Mouse (Mus musculus): ENCODE data around the gene Klf11.

The Klf11 gene

DNA sequence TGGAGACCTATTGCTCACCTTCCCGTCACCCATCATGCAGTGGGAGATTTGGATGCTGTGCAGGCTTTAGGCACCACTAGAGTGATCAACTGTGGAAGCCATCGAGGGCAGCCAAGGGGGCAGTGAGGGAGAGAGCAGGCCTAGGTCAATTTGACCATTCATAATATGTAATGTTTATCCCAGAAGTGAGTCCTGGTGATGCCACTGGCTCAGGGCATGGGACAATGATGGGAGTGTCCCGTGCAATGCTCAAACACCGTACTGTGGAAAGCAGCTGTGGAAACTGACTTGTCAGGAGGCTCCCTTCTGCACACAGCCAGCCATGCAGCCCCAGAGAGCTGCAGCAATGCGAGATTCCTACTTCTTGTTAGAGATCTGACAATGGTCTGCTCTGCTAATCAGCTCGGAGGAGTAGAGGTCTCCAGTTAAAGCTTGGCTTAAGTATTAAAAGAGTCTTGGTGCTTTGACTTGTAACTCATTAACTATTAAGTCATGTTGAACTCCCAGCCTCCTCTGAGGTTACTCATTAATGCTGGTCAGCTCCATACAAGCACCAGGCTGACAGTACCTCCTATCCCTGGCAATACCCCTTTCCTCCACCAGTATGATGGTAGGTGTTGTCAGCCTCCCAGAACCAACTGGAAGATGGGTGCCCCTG, 35.1 kb downstream of the Klf11 start:
- Histone ChIP-seq H3K9me3 (ENCODE audit: low read length) (no peaks in the 10 kb centered on the region), H3K4me1 (replicated peaks; ENCODE audit: low read depth, low read length) (peaks cover 12% of the 10 kb centered on the region), H3K36me3 (ENCODE audit: insufficient read depth, low read length) (no peaks in the 10 kb centered on the region), H3K27me3 (ENCODE audit: insufficient read depth, low read length) (peaks cover 48% of the 10 kb centered on the region), H3K4me3 (replicated peaks; ENCODE audit: low read length) (no peak overlapping the region)
- TF ChIP-seq POU5F1 (IDR thresholded peaks at IDR 0.05; ENCODE audit: borderline replicate concordance, low read length): no peak
- TF ChIP-seq NANOG (IDR thresholded peaks at IDR 0.05; ENCODE audit: borderline replicate concordance, low read length): no peak
- TF ChIP-seq CTCF (conservative IDR thresholded peaks at IDR 0.05; ENCODE audit: low read length): no peak

DNA sequence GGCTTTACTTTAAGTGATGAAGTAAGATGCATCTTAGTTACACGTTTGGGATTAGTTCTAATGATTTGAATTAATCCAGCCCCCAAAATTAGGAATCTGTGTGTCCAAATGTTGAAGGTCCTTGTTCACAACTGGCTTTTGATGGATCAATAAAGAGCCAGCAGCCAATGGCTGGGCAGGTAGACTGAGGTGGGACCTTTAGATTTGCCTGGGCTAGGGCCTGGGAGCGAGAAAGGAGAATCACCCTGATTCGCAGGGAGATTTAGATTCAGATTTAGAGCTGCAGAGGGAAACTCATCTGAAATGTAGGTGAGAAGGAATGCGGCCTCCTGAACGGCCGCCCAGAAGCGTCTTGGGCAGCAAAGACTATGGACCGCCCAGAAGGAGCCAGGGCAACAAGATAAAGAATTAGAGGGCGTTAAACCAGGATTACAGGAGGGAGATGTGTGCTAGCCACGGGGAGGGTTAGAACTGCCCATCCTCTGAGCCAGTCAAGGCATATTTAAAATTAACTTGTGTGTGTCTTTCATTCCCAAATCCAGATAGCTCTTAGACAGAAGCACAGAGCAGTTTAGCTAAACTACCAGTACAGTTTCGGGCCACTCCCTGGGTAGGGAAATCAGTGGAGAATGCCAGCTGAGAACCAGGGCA, 35.7 kb downstream of the Klf11 start:
- Histone ChIP-seq H3K9me3 (ENCODE audit: low read length) (no peaks in the 10 kb centered on the region), H3K27me3 (ENCODE audit: insufficient read depth, low read length) (peaks cover 41% of the 10 kb centered on the region), H3K36me3 (ENCODE audit: insufficient read depth, low read length) (no peaks in the 10 kb centered on the region), H3K4me1 (replicated peaks; ENCODE audit: low read depth, low read length) (peaks cover 6% of the 10 kb centered on the region), H3K4me3 (replicated peaks; ENCODE audit: low read length) (no peak overlapping the region)
- TF ChIP-seq CTCF (conservative IDR thresholded peaks at IDR 0.05; ENCODE audit: low read length) (no peak), NANOG (IDR thresholded peaks at IDR 0.05; ENCODE audit: borderline replicate concordance, low read length) (no peak), POU5F1 (IDR thresholded peaks at IDR 0.05; ENCODE audit: borderline replicate concordance, low read length) (no peak)

DNA sequence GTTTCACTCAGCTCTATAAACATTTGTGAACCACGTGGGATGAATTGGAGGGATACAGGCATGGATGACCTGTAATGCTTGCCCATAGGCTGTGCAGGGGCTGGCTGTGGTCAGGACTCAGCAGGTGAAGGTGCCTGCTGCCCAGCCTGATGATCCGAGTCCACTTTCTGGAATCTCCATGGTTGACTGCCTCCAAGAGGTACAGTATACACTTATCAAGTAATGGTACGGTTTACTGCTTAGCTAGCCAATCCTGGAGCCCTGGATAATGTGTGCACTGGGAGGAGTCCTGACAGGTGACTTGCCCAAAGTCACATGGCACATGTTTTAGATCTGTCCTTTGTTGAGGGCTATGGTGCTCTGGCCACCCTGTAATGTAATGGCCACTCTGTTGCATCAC, 39.3 kb downstream of the Klf11 start:
- no peaks in the 10 kb centered on the region for H3K36me3 ChIP-seq (ENCODE audit: insufficient read depth, low read length)
- TF ChIP-seq POU5F1 (IDR thresholded peaks at IDR 0.05; ENCODE audit: borderline replicate concordance, low read length) (no peak), CTCF (conservative IDR thresholded peaks at IDR 0.05; ENCODE audit: low read length) (no peak), NANOG (IDR thresholded peaks at IDR 0.05; ENCODE audit: borderline replicate concordance, low read length) (no peak)
- 0 out of 2 replicates have a peak, but pooled peaks cover 2% of the 10 kb centered on the region for H3K4me1 ChIP-seq (replicated peaks; ENCODE audit: low read depth, low read length)
- H3K4me3 ChIP-seq (replicated peaks; ENCODE audit: low read length): no peak overlapping the region
- peaks cover 8% of the 10 kb centered on the region for H3K27me3 ChIP-seq (ENCODE audit: insufficient read depth, low read length)
- H3K9me3 ChIP-seq (ENCODE audit: low read length): no peaks in the 10 kb centered on the region

DNA sequence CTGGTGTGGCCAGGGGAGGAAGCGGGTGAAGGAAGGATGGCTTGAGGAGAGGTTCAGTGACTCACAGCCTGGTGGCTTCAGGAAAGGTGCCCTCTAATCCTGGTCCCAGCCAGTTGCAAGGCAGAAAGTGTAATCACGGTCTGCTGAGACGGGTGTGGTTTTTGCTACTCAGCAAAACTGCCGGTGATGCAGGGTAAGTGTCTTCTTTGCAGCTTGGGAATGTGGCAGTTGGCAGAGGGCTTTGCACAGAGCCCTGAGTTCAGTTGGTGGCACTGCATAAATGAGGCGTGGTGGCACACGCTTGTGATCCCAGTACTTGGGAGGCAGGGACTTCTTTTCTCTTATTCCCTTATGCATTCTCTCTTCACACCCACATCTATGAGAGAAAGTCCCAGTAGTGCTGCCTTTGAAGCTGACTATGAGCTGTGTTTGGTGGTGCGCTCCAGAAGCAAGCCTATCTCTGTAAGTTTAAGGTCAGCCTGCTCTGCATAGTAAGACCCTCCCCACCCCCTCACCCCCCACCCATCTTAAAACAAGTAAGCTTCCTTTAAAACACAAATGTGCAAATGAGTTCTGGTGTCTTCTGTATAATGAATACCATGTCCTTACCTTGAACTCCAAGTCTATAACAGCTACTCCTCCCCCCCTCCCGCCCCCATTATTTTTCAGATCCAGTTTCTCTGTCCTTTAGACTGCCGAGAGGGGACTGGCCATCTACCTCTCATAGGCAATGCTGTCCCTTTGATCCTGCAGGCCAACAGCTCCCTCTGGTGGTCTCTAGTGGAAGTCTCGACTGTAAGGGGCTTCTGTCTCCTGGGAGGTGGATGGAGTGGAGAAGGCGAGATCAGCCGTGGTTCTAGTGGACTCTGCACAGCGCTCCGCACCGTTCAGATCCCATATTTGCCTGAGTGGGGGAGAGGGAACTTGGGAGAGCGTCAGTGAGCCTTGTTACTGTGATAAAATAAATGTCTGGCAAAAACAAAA, 45.7 kb downstream of the Klf11 start:
- Histone ChIP-seq H3K4me3 (replicated peaks; ENCODE audit: low read length) (peak overlapping the region; percentile 59), H3K36me3 (ENCODE audit: insufficient read depth, low read length) (no peaks in the 10 kb centered on the region), H3K9me3 (ENCODE audit: low read length) (no peaks in the 10 kb centered on the region), H3K27me3 (ENCODE audit: insufficient read depth, low read length) (no peaks in the 10 kb centered on the region), H3K4me1 (replicated peaks; ENCODE audit: low read depth, low read length) (peaks cover 12% of the 10 kb centered on the region)
- peak; percentile 69 for TF ChIP-seq CTCF (conservative IDR thresholded peaks at IDR 0.05; ENCODE audit: low read length)
- no peak for TF ChIP-seq POU5F1 (IDR thresholded peaks at IDR 0.05; ENCODE audit: borderline replicate concordance, low read length)

DNA sequence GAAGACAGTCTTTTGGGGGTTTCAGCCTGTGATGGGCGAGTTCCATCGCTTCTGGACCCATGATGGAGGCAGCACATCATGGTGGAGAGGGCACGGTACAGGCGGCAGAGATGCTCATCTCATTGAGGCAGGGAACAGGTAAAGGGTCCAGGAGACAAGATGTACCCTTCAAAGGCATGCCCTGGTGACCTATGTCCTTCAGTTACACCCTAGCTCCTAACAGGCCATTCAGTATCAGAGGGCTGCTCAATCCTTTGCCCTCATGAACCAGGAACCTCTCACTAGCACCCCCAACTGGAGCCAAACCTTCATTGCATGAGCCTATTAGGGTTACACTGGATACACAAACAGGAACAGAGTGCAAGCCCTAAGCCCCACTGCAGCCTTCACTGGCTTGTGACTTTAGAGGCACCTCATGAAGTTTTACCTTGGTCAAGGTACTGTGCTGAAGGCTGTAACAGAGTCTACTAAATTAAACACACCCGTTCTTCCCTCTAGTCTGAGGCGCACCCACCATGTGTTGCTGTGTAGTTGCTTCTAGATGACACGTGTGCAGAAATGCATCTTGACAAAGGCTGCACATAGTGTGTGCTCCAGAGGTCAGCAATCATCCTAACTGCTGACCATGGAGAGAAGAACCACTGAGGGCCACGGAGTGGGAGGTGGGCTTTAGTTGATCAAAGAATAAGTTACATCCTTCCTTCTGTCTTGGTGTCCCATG, 46.6 kb downstream of the Klf11 start:
- no peaks in the 10 kb centered on the region for H3K27me3 ChIP-seq (ENCODE audit: insufficient read depth, low read length)
- TF ChIP-seq POU5F1 (IDR thresholded peaks at IDR 0.05; ENCODE audit: borderline replicate concordance, low read length) (no peak), NANOG (IDR thresholded peaks at IDR 0.05; ENCODE audit: borderline replicate concordance, low read length) (no peak), CTCF (conservative IDR thresholded peaks at IDR 0.05; ENCODE audit: low read length) (peak; percentile 46)
- no peaks in the 10 kb centered on the region for H3K36me3 ChIP-seq (ENCODE audit: insufficient read depth, low read length)
- peak overlapping the region; percentile 59 for H3K4me3 ChIP-seq (replicated peaks; ENCODE audit: low read length)
- H3K9me3 ChIP-seq (ENCODE audit: low read length): no peaks in the 10 kb centered on the region
- H3K4me1 ChIP-seq (replicated peaks; ENCODE audit: low read depth, low read length): peaks cover 12% of the 10 kb centered on the region

DNA sequence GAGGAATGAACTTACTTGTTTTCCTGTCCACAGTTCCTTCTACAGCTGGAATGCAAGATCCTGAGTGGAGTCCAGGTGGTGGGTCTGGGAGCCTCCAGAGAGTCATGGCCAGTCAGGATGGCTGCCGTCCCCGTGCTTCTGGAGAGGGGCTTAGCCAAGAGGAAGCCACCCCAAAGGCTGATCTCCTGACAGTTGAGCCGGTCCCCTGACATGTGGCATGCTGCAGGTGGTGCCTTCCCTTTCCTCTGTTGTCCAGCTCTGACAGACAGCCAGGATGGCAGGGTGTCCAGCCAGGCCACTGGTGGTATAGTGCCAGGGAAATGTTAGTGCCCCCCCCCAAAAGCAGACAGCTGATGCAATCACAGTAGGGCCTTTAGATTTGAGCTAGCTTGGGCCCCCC, 47.4 kb downstream of the Klf11 start:
- H3K27me3 ChIP-seq (ENCODE audit: insufficient read depth, low read length): no peaks in the 10 kb centered on the region
- H3K4me1 ChIP-seq (replicated peaks; ENCODE audit: low read depth, low read length): peaks cover 17% of the 10 kb centered on the region
- TF ChIP-seq POU5F1 (IDR thresholded peaks at IDR 0.05; ENCODE audit: borderline replicate concordance, low read length): no peak
- TF ChIP-seq CTCF (conservative IDR thresholded peaks at IDR 0.05; ENCODE audit: low read length): no peak
- no peak for TF ChIP-seq NANOG (IDR thresholded peaks at IDR 0.05; ENCODE audit: borderline replicate concordance, low read length)
- peaks cover 7% of the 10 kb centered on the region; the same call in 1 of the 2 replicates for H3K36me3 ChIP-seq (ENCODE audit: insufficient read depth, low read length)
- no peak overlapping the region for H3K4me3 ChIP-seq (replicated peaks; ENCODE audit: low read length)
- H3K9me3 ChIP-seq (ENCODE audit: low read length): no peaks in the 10 kb centered on the region

DNA sequence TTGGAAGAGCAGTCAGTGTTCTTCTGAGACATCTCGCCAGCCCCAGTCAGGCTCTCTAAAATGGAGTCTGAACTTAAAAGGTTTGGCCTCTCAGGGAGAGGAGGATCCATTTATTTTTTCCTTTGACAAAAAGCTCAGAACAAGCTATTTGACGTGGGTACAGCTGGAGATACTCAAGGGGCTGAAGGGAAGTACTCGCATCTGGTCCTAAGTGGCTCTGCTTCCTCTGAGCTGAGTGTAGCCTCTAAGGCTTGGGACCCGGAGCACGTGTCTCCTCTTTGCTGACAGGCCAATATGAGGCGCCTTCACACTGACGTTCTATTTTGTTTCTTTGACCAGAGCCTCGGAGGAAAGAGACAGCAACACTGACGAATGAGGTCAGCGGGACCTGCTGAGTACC, 48.5 kb downstream of the Klf11 start:
- Histone ChIP-seq H3K9me3 (ENCODE audit: low read length) (no peaks in the 10 kb centered on the region), H3K27me3 (ENCODE audit: insufficient read depth, low read length) (no peaks in the 10 kb centered on the region), H3K4me1 (replicated peaks; ENCODE audit: low read depth, low read length) (peaks cover 26% of the 10 kb centered on the region), H3K4me3 (replicated peaks; ENCODE audit: low read length) (no peak overlapping the region), H3K36me3 (ENCODE audit: insufficient read depth, low read length) (peaks cover 14% of the 10 kb centered on the region; the same call in 1 of the 2 replicates)
- TF ChIP-seq NANOG (IDR thresholded peaks at IDR 0.05; ENCODE audit: borderline replicate concordance, low read length) (no peak), CTCF (conservative IDR thresholded peaks at IDR 0.05; ENCODE audit: low read length) (no peak), POU5F1 (IDR thresholded peaks at IDR 0.05; ENCODE audit: borderline replicate concordance, low read length) (no peak)
